Mouse (Mus musculus): ENCODE results near the gene Cdk18.
A peak's percentile ranks its signal among the peaks of the same experiment; 100 is the strongest.

Gene Cdk18

DNA sequence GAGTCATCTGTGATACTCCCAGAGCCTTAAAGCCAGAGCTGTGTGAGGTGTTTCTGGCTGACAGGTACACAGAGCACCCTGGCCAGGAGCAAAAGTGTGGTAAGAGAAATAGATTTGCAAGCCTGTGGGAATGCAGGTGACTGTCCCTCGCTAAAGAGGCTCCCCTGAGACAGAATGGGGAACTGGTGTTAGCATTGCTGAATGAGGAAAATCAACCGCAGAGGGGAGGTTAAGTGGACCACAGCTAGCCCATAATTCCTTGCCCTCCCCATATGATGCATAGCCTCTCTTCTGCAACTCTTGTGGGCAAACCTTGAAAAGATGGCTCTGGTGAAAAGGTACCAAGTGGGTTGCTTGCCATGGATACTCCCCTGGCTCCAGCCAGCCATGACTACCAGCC, 9.9 kb upstream of the Cdk18 start:
- no peak for DNase-seq

DNA sequence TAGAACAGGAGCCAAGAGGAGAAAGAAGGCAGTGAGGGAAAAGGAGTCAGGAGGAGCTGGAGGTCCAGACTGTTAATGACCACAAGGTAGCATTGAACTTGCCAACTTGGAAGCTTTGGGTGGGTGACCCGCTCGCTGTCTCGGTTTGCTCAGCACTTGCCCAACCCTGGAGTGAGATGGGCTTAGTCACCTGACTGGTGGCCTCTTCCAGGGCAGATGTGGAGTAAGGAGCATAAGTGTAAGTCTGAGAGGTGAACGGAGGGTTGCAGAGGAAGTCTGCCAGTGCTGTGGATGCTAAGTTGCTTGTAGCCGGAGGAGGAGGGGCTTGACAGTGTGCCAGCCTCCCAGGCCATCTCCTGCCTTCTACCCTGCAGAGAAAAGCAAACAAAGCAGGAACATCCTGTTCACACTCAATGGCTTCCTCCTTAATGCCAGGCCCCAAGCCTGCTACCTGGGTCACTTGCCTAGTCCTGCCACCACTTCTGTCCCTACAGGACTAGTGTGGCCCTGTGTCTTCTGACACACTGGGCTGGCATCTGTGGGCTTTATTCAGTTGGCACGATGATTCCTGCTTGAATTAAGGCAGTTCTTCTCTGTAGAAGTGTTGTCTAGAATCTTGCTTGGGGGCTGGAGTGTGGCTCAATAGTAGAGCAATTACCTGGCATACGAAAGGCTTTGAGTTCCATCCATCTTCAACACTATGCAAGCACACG, 6.6 kb upstream of the Cdk18 start:
- DNase-seq: no peak

DNA sequence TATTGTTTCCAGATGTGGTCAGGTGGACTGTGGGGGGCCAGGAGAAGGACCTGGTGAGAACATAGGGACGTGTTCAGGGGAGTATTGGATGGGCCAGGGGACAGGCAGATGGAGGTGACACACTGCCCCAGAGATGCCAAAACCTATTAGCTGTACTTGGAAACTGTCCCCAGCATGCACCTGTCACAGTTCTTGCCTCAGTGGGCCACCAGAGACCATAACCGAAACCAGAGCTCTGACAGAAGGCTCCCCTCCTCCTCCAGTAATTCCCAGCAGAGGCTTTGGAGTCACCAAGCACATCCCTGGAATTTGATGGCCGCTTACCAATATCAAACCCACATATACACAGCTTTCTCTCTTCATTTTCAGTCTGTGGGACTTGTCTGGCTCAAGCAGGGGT, 5.4 kb upstream of the Cdk18 start:
- no peak for DNase-seq

DNA sequence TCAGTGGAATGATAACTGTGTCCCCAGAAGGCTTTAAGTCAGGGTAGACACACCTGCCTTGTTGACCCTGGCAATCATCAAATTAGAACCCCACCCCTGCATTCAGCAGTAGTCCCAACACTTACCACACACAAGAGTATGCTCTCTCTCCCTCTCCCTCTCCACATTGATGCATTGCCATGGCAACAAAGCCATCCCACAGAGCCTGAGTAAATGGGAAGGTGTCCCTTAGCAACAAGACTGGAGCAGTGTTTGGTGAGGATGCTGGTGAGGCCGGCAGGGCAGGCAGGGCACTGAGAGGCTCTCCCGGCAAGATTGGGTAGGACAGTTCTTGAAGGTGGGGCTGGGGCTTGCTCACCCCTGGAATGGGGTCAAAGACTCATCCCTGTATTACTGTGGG, 4.7 kb upstream of the Cdk18 start:
- no peak for DNase-seq

DNA sequence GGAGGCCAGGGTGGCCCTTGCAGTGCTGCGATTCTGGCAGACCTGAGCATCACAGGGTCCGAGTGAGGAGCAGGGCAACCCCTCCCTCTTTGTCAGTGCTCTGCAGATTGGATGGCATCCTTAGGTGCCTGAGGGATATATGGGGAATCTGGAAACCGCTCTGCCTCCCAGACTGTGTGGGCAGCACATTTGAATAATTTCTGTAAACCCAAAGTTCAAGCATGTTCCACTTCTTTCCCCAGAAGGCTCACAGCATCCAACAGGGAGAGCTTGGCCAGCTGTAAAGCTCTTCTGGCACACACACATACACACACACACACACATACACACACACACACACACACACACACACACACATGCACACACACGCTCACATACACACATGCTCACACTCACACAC, 4.2 kb upstream of the Cdk18 start:
- no peak for DNase-seq

DNA sequence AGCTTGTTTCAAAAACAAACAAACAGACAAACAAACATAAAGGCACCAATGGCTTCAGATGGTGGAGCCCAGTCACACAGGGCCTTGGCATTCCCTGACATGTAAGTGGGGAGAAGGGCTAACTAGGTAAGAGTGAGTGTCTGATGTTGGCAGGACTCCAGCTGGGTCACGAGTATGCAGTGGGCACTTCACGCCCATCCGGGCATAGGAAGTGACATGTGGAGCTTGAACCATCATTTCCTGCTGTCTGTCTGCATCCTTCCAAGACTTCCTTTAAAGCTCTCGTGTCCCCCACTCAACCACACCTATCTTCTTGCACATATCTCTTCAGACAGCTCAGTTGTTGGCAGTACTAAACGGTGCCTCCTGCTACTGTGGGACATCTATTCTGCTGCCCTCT, 3.6 kb upstream of the Cdk18 start:
- DNase-seq: no peak

DNA sequence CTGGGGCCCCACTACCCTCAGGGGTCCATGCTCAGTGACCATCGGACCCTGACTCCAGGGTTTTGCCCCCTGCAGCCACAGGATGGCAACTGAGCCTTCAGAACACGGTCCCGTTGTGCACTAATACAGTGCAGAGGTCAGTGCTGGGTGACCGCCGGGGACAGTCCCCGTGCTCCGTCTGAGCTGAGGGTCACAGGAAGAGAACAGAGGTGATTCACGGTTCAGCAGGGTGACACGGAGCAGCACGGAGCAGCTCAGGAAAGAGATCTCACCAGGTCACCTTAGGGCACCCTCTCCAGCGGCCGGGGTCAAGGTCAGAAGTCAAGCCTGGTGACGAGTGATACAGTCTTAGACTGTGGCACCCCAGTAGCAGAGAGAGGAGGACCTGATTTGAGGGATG, 2.3 kb upstream of the Cdk18 start:
- no peak for DNase-seq

DNA sequence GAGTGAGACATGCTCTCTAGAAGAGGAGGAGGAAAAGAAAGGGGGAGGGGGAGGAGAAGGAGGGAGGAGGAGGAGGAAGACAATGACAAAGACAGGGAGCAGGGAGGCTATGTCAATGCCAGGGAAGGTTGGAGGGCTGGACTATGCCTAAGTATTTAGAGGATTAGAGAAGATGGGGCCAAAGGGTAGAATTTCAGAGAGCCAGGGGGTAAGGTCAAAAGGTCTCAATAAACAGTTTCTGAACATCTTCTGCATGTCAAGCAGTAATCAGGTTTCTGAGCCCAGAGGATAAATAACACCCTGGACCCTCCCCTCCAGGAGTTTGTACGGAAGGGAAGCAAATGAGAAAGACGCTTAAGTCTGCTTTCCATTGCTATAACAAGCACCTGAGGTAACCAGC, 1.7 kb upstream of the Cdk18 start:
- no peak for DNase-seq

DNA sequence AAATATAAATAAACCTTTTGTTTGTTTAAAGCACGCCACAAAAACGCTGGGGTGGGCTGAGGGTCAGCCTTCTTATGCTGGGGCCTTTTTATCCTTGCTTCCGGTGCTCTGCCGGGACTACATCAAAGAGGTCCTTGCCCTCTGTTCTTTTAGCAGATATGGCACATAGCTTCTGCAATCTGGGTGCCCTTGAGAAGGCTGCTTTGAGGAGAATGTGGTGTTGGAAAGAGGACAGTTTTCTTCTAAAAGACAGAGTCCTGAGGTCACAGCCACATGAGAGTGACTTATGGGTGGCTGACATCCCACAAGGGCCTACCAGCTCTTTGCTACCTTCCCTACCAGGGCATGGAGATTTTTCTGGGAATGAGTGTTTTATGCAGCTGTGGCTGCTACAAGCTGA, 1.1 kb upstream of the Cdk18 start:
- no peak for DNase-seq

DNA sequence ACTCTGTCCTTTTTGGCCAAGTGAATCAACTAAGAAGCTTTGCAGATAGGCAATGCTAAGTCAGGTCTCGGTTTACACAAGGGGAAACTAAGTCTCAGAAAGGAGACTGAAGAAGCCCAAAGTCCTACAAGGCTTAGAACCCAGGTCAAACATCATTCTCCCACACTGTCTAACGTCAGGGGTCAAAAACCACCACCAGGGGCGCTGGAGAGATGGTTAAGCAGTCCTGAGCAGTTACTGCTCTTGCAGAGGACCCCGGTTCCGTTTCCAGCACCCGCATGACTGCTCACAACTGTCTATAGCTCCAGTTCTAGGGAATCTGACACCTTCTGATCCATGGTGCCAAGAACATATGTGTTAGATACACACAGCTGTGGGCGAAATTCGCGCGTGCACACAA, 687 bp upstream of the Cdk18 start:
- DNase-seq: peak; percentile 62 to 63

DNA sequence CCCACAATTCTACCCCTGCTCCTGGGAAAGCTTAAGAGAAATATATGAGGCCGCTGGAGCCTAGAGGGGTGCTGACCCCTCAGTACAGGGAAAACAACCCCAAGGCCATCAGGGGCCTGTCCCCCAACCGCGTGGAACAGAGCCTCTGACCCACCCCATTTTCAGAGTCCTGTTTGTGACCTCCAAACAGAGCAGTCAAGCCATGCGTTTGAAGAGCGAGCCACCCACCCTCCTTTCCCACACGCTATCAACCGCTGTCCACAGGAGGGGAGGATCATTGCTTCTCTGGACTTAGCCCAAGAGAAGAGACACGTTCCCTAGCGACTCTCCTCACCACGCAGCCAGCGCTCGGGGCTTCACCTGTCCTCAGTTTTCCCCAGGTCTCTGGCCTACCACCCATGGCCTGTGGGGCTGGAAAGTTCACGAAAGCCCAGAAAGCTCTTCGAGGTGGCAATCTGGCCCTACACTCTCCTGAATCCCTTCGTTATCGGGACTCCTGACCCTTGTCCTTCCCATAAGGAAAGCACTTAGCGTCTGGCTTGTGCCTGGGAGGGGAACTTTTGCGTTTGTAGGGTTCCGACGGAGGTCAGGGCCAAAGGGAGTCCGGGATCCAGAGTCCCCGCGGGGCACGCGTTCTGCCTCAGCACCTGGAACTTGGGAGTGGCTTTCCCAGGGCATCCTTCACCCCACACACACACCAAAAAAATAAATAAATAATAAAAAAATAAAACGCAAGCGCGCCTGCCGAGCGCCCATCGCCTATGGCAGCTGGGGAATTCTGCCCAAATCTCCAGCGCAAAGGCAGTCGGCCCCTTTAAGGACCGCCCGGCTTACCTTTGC, 688 bp downstream of the Cdk18 start:
- no peak for DNase-seq

DNA sequence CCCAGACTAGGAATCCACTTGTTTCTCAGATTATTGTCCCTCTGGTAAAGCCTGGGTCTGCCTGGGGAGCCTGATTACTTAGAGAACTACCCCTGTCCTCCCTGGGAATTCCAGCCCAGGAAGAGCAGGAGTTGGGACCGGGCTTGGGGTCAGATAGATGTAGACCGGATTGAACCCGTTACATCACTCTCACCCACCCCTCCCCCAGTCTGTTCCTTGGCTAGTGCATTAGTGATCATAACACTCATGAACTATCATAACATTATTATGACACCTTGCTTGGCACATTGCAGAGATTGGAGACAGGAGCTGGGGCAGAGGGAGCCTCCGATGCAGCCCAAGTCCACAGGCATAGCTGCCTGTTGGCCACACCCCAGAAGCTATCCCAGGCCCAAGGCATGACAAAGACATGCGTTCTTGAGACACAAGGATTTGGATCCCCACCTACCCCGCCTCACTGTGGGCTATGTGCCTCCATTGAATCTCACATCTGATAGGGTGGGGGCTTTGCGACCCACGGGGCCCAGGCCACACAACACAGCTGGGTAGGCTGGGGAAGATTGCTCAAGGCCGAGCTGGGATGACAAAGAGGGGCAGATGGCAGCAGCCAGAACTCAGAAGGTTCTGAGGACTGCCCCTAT, 1.4 kb downstream of the Cdk18 start:
- no peak for DNase-seq

DNA sequence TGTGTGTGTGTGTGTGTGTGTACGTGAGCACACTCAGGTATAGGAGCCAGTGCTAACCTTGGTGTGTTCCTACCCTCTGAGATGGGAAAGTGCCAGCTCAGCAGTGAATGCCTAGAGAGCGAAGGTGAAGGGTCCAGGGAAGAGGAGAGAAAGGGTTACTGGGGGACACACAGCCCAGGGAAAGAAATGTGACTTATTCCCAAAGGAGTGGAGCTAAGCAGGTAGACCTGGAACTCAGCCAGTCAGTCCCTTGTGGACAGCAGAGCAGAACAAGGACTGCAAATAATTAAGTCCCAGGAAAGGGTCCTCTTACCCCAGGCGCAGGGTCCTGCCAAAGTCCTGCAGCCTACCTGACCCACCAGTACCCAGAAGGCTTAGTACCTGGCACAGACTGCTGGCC, 2.6 kb downstream of the Cdk18 start:
- no peak for DNase-seq

DNA sequence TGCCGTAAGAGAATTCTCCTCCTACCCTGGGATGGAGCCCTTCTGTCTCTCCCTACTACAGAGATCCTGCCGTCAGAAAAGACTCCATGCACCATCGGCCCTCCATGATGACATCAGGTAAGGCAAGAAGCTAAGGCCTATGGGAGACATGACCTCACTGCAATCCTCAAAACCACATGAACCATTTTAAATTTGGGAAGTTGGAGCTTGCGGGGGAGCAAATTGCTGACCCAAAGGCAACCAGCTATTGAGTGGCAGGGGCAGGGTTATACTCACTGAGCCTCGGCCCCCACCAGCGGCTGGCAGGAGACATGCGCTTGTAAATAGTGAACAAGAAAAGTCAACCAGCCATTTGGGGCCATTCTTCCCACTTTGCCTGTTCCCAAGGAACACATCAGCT, 3.9 kb downstream of the Cdk18 start:
- no peak for DNase-seq

DNA sequence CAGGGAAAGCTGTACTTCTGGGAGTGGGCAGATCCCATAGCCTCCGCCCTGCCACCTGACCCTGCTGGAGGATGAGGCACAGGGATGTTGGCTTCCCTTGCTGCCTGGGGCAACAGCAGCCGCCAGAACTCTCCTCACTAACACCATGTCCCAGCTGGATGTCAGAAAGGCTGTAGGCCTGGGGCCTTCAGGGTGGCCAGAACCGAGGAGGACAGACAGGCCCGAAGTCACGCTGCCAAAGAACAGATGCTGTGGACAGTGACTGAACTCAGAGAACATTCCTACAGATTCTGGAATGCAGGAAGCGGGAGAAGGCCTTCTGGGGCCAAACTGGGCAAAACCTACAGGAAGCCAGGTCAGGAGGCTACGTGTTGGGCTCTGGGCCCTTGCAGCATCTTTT, 11.2 kb downstream of the Cdk18 start:
- DNase-seq: no peak

DNA sequence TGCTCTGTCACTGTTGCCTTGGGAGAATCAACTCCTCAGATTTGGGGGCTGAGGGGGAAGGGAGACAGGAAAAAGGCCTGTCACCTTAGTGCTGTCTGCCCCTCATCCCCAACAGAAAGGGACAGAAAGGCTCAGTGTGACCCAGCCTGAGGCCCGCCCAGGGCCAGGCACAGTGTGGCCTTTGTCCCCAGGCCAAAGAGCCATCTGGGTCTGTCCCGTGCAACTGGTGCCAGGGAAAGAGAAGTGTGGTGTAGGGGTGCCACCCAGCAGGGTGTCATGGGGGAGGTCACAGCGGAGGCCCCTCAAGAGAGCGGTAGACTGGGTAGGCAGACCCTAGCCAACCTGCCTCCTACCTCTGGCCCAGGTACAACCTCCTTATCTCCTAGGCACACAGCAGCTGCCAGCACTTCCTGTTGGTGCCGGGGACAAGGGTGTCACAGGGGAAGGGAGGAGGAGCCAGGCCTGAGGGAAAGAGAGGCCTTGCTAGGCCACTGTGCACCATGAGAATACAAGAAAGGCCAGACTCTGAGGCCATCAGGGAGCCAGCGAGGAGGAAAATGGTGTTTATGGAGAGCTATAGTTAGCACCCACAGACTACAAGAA, 13.6 kb downstream of the Cdk18 start:
- no peak for DNase-seq

DNA sequence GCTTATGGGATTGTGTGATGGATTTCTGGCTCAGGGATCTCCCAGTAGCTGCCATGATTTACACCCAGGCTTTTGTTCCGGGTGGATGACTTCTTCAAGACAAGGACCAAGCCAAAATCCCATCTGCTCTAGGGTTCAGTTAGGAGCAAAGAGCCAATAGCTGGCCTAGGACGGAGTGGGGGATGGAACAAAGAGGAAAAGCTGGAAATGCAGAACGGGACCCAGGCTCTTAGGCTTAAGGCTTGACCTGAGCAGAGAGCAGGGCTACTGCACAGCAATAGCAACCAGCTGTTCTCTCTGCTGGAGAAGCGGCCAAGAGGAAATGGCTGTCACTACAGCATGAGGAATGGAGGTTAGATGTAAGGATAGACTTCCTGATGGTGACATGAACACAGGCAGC, 14.2 kb downstream of the Cdk18 start:
- no peak for DNase-seq

DNA sequence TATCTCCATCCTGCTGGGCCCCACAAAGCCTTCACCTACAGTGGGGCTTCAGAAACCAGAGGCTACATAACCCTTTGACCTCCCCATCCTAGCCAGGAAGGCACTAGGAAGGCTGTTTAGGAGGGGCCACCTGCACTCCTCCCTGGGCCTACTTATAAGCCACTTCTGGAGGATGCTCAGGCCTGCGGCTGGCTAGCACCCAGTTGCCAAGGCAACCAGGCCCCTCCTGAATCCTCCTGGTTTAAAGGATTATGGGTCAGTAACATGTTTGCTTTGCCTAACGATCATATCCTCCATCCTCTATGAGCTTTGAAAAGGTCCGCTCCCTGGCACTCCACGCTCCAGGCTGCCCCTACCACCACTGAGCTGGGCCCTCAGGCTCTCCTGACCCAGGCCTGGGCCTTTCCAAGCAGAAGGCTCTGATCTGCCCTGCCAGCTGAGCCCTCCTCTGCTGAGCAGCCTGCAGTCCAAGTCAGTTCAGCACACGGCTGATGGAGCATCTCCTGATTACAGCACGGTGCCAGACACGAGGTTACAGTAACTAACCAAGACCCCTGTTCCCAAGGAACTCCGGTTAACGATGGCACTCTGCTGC, 16.0 kb downstream of the Cdk18 start:
- no peak for DNase-seq

DNA sequence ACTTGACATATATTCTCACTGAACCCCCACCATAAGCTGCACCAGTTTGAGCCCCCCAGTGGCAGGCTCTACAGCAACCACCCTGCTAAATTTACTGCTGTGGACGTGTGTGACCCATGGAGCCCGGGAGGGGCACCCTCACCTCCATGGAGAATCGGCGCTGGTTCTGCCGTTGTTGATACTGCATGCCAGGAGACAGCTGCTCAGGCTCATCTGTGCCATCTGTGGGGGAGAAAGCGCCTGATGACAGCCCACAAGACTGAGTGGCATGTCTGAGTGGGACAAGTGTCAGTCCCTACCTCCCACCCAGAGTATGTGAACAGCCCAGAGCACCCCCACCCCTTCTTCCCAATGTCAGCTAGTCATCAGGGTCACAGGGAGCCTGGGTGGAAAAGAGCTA, 17.6 kb downstream of the Cdk18 start:
- DNase-seq: no peak

DNA sequence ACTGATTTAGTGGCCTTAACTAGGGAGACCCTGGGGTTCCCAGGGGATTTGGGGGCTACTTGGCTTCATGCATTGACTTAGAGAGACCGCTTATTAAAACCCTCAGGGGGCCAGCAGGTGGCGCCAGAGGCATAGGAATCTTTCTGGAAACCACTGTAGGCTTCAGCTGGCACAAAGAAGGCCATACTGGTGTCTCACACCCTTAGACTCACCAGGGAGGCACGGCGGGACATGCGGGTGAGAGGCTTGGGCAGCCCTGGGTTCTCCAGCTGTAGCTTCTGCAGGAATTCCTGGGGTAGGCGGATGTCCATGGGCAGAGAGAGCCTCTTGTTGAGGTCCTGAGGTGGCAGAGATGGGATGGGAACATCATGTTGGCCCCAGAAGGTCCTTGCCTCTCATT, 18.2 kb downstream of the Cdk18 start:
- DNase-seq: peak; percentile 81 to 89

DNA sequence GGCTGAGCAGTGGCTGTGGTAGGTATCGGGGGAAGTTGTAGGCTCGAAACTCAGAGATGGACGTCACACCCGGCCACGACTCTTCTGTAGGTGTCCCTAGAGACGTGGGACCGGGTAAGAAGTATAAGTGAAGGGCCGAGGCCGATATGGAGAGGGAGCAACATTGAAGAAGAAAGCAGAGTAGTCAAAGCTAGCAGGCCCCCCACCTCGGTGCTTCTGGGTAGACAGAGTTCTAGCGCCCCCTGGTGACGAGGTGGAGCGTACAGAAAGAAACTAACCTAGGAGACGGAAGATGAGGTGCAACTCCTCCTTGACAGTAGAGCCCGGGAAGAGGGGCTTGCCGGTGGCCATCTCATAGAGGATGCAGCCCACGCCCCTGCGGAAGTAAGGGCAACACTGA, 22.9 kb downstream of the Cdk18 start:
- peak; percentile 80 to 89 for DNase-seq

DNA sequence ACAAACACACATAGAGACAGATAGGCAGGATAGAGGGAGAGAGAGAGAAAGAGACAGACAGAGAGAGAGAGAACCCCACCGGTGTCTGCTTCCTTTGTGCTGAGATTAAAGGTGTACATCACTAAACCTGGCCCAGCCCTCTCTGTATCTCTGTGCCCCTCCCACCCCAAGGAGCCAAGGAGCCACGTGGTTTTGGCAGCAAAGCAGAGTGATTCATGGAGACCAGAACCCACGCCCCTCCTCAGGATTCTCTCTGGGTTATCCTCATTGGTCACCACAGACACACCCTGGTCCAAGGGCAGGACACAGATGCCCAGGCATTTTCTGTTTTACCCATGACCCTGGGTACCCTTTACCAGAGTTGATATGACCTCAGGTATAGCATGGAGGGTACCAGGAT, 26.4 kb downstream of the Cdk18 start:
- DNase-seq: no peak

DNA sequence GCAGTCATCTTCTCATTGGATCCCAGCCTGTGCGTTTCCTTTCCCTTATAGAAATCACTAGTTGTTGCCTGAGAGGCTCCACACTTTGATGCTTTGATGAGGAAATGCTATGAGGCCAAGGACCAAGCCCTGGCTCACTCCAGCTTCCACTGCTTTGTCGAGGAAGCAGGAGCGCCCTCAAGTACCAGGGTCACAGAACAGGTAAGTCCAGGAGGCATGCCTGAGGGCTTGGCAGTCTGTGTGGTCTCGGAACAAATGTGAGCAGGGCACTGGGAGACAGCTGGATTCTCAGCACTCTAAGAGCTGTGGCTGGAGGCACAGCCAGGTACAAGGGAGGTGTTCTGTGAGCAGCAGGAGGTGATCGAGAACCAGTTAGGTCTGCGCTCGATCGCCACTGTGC, 27.1 kb downstream of the Cdk18 start:
- no peak for DNase-seq

All from cerebellum, adult 18-20 months (tissue).